Mouse (Mus musculus): ENCODE results near the gene Taz. TPM values are rescaled to one million over a fixed set of nuclear protein-coding genes. Genes with fewer than 3 reads are reported as not detected.

The Taz gene
- polyA plus RNA-seq, 1 experiment from 2014 or later = 30.4 TPM

- Histone ChIP-seq H3K4me2 (ENCODE audit: low read depth, low read length) (peak overlapping the region; percentile 76), H3K9me3 (ENCODE audit: low read length) (no peaks in the 10 kb centered on the region), H3K27ac (ENCODE audit: low read depth) (peak overlapping the region; percentile 91), H3K27me3 (ENCODE audit: insufficient read depth, low read length) (no peaks in the 10 kb centered on the region), H3K9ac (replicated peaks) (peak overlapping the region; percentile 66), H3K4me1 (ENCODE audit: insufficient read depth) (peaks cover 8% of the 10 kb centered on the region; the same call in 1 of the 2 replicates), H3K36me3 (replicated peaks; ENCODE audit: insufficient read depth, low read length) (no peaks in the 10 kb centered on the region), H3K4me3 (ENCODE audit: low read depth, low read length) (peak overlapping the region; percentile 62)
- peak; percentile 3; the same call in 1 of the 2 replicates for ATAC-seq
- DNase-seq = no peak
- 21% methylated on average over 5 of the region's 5 CpGs for WGBS (ENCODE audit: insufficient replicate concordance)
- no peak for TF ChIP-seq CTCF (IDR thresholded peaks at IDR 0.05; ENCODE audit: low read depth)
- no peak for TF ChIP-seq EP300 (IDR thresholded peaks at IDR 0.05; ENCODE audit: low read depth)
Observed at GRCm38 (mm10) chrX:74283092-74283437, 1.4 kb downstream of the Taz start.

GRCm38 (mm10) chrX:74293431-74293830 lies 11.7 kb downstream of the Taz start:
- no peak overlapping the region for H3K4me2 ChIP-seq (ENCODE audit: low read depth, low read length)
- H3K36me3 ChIP-seq (replicated peaks; ENCODE audit: insufficient read depth, low read length) = 0 out of 2 replicates have a peak, but pooled peaks cover 5% of the 10 kb centered on the region
- 58% methylated on average over 4 of the region's 4 CpGs for WGBS (ENCODE audit: insufficient replicate concordance)
- 0 out of 2 replicates have a peak, but pooled peaks cover 3% of the 10 kb centered on the region for H3K4me1 ChIP-seq (ENCODE audit: insufficient read depth)
- no peak for TF ChIP-seq EP300 (IDR thresholded peaks at IDR 0.05; ENCODE audit: low read depth)
- no peak for TF ChIP-seq CTCF (IDR thresholded peaks at IDR 0.05; ENCODE audit: low read depth)
- DNase-seq = no peak
- H3K4me3 ChIP-seq (ENCODE audit: low read depth, low read length) = no peak overlapping the region
- no peak overlapping the region for H3K27ac ChIP-seq (ENCODE audit: low read depth)
- no peaks in the 10 kb centered on the region for H3K27me3 ChIP-seq (ENCODE audit: insufficient read depth, low read length)
- no peak overlapping the region for H3K9ac ChIP-seq (replicated peaks)
- no peaks in the 10 kb centered on the region for H3K9me3 ChIP-seq (ENCODE audit: low read length)
- no peak for ATAC-seq

- Histone ChIP-seq H3K27ac (ENCODE audit: low read depth) (peak within 1 kb of the TSS; percentile 78), H3K9me3 (ENCODE audit: low read length) (no peaks in the 10 kb centered on the region), H3K4me2 (ENCODE audit: low read depth, low read length) (peak within 1 kb of the TSS; percentile 77), H3K36me3 (replicated peaks; ENCODE audit: insufficient read depth, low read length) (peaks cover 12% of the 10 kb centered on the region; the same call in 1 of the 2 replicates), H3K27me3 (ENCODE audit: insufficient read depth, low read length) (no peaks in the 10 kb centered on the region), H3K4me3 (ENCODE audit: low read depth, low read length) (peak within 1 kb of the TSS; percentile 74), H3K9ac (replicated peaks) (peak within 1 kb of the TSS; percentile 84), H3K4me1 (ENCODE audit: insufficient read depth) (peaks cover 9% of the 10 kb centered on the region)
- DNase-seq (peak; percentile 93), ATAC-seq (peak; percentile 99)
- WGBS (ENCODE audit: insufficient replicate concordance) = 20% methylated on average over 37 of the region's 37 CpGs
- TF ChIP-seq EP300 (IDR thresholded peaks at IDR 0.05; ENCODE audit: low read depth) (no peak), CTCF (IDR thresholded peaks at IDR 0.05; ENCODE audit: low read depth) (no peak)
Observed at GRCm38 (mm10) chrX:74296538-74297448, 15.1 kb downstream of the Taz start, which contains the start of gene Atp6ap1. Atp6ap1 (plus strand) TSS chrX:74297097.

GRCm38 (mm10) chrX:74298348-74298747 lies 16.6 kb downstream of the Taz start:
- no peak overlapping the region for H3K9ac ChIP-seq (replicated peaks)
- 55% methylated on average over 1 of the region's 1 CpGs for WGBS (ENCODE audit: insufficient replicate concordance)

GRCm38 (mm10) chrX:74299721-74300120 lies 18.0 kb downstream of the Taz start:
- H3K4me3 ChIP-seq (ENCODE audit: low read depth, low read length) = no peak overlapping the region
- H3K9ac ChIP-seq (replicated peaks) = no peak overlapping the region
- no peak overlapping the region for H3K4me2 ChIP-seq (ENCODE audit: low read depth, low read length)
- no peaks in the 10 kb centered on the region for H3K9me3 ChIP-seq (ENCODE audit: low read length)
- ATAC-seq = no peak
- peaks cover 26% of the 10 kb centered on the region for H3K36me3 ChIP-seq (replicated peaks; ENCODE audit: insufficient read depth, low read length)
- H3K27me3 ChIP-seq (ENCODE audit: insufficient read depth, low read length) = no peaks in the 10 kb centered on the region
- 57% methylated on average over 3 of the region's 3 CpGs for WGBS (ENCODE audit: insufficient replicate concordance)
- DNase-seq = no peak
- H3K27ac ChIP-seq (ENCODE audit: low read depth) = peak overlapping the region; percentile 44
- no peak for TF ChIP-seq EP300 (IDR thresholded peaks at IDR 0.05; ENCODE audit: low read depth)
- TF ChIP-seq CTCF (IDR thresholded peaks at IDR 0.05; ENCODE audit: low read depth) = no peak
- H3K4me1 ChIP-seq (ENCODE audit: insufficient read depth) = peaks cover 9% of the 10 kb centered on the region

More at GRCm38 (mm10) chrX:74298348-74298747, 16.6 kb downstream of the Taz start:
- DNase-seq (no peak), ATAC-seq (no peak)
- TF ChIP-seq EP300 (IDR thresholded peaks at IDR 0.05; ENCODE audit: low read depth) (no peak), CTCF (IDR thresholded peaks at IDR 0.05; ENCODE audit: low read depth) (no peak)
- H3K27me3 ChIP-seq (ENCODE audit: insufficient read depth, low read length) = no peaks in the 10 kb centered on the region
- H3K36me3 ChIP-seq (replicated peaks; ENCODE audit: insufficient read depth, low read length) = peaks cover 17% of the 10 kb centered on the region
- H3K4me1 ChIP-seq (ENCODE audit: insufficient read depth) = peaks cover 9% of the 10 kb centered on the region
- H3K4me2 ChIP-seq (ENCODE audit: low read depth, low read length) = peak overlapping the region; percentile 42
- H3K27ac ChIP-seq (ENCODE audit: low read depth) = no peak overlapping the region
- H3K4me3 ChIP-seq (ENCODE audit: low read depth, low read length) = no peak overlapping the region
- H3K9me3 ChIP-seq (ENCODE audit: low read length) = no peaks in the 10 kb centered on the region

Measured in liver, postnatal 0 days (tissue).